Mouse (Mus musculus) bone marrow macrophage, adult 2 months (primary cell): Measurements from ENCODE around the gene Klhdc1.

Experiments used
- CTCF ChIP-seq: IDR thresholded peaks from 2 replicates; pipeline ENCODE4 v1.5.1; 2012; ENCODE audit warnings: low read depth, mild to moderate bottlenecking, low read length, moderate library complexity
- POLR2A ChIP-seq: IDR thresholded peaks from 2 replicates; pipeline ENCODE4 v1.6.1; 2012; ENCODE audit warnings: mild to moderate bottlenecking, low read depth, low read length, borderline replicate concordance

DNA sequence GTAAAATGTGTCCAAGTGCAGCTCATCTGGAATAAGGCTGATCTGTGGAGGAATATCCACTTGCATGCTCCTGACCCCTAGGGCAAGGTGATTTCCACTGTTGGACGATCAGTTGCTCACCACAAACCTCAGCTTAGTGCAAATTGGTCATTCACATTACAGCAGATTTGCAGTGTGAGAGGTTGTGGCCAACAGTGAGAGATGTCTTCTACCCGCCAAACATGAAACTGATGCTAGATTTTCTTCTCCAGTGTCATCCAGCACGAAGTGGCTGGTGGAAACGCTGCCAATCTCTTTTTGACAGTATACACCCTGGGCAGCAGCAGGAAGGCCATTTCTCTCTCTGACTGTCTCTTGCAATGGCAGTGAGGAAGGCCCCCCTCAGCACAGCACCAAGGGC is 54.7 kb downstream of the Klhdc1 start:
- no peak for TF ChIP-seq POLR2A
- no peak for TF ChIP-seq CTCF
